Mouse (Mus musculus) liver, embryonic 11.5 days (tissue): ENCODE measurements around the gene Syt1. TPM values are rescaled to one million over a fixed set of nuclear protein-coding genes. Genes with fewer than 3 reads are reported as not detected.

Source experiments
- ATAC-seq: fragments of 200-750 bp; cut with Nextera tagmentation; replicated peaks from 2 replicates; pipeline ENCODE4 v1.8.0; 2017; ENCODE audit warnings: moderate number of reproducible peaks, mild to moderate bottlenecking, moderate TSS enrichment, moderate library complexity; ENCODE audit not compliant: low FRiP score
- DNase-seq: peaks from one replicate; pipeline ENCODE4 v3.0.0-alpha.2; 2017; ENCODE audit warnings: low spot score
- H3K27ac ChIP-seq: fragments of 300-500 bp; sonication (generic); 2 replicates; pipeline ENCODE4 v1.5.1; 2014; ENCODE audit warnings: mild to moderate bottlenecking, low read depth, low read length, control low read depth
- H3K27me3 ChIP-seq: fragments of 300-500 bp; sonication (generic); replicated peaks from 2 replicates; pipeline ENCODE4 v1.6.1; 2014; ENCODE audit warnings: low read length, mixed read lengths; ENCODE audit not compliant: control insufficient read depth, insufficient read depth
- H3K36me3 ChIP-seq: fragments of 300-500 bp; sonication (generic); 2 replicates; pipeline ENCODE4 v1.6.1; 2014; ENCODE audit warnings: mild to moderate bottlenecking, low read length, moderate library complexity, mixed read lengths; ENCODE audit not compliant: control insufficient read depth, insufficient read depth
- H3K4me1 ChIP-seq: fragments of 300-500 bp; sonication (generic); replicated peaks from 2 replicates; pipeline ENCODE4 v1.6.1; 2014; ENCODE audit warnings: low read length, mixed read lengths; ENCODE audit not compliant: control insufficient read depth, insufficient read depth
- H3K4me2 ChIP-seq: fragments of 300-500 bp; sonication (generic); 2 replicates; pipeline ENCODE4 v1.6.1; 2014; ENCODE audit warnings: mild to moderate bottlenecking, control low read depth, moderate library complexity
- H3K4me3 ChIP-seq: fragments of 300-500 bp; sonication (generic); 2 replicates; pipeline ENCODE4 v1.5.1; 2014; ENCODE audit warnings: low read depth, low read length, control low read depth
- H3K9ac ChIP-seq: fragments of 300-500 bp; sonication (generic); 2 replicates; pipeline ENCODE4 v1.6.1; 2014; ENCODE audit warnings: low read depth, low read length, control low read depth
- H3K9me3 ChIP-seq: fragments of 300-500 bp; sonication (generic); 2 replicates; pipeline ENCODE4 v1.6.1; 2016; ENCODE audit warnings: low read length, inconsistent platforms, mixed read lengths; ENCODE audit not compliant: control insufficient read depth
- WGBS: fragments of 180-500 bp; shearing (Covaris S2); extraction: QIAGEN DNeasy Blood & Tissue Kit; methylation state at CpG from one replicate; pipeline ENCODE4 v1.1.7; 2014; 5-methylcytosine and 5-hydroxymethylcytosine counted together
- polyA plus RNA-seq: library from polyadenylated mRNA; unstranded; fragments of >200 nt; fragmentation: Nextera tagmentation; extraction: Ambion mirVana; gene quantifications from 2 replicates; pipeline ENCODE4 v1.2.1, GENCODE M21; 2014

Syt1 gene
- polyA plus RNA-seq, 1 experiment from 2014 or later, result 1.5 TPM

DNA sequence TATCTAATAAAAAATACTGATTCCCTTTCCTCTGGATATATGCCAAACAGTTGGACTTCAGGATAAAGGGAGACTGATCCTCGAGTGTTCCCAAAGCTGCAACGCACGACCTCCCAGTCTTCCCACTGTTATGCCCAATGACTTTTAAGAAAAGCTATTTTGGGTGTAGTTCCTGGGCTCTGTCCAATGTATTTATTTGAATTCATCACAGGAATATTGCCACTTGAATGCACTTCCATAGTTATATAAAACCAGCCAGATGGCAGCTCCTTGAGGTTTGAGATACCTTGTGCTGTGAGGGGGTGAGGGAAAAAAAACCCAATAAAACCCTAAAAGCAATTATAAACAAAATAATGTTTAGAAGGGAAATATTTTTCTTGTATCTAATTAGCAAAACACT lies 285.9 kb downstream of the Syt1 start:
- no peak for ATAC-seq
- H3K9ac ChIP-seq, result no peak overlapping the region
- no peaks in the 10 kb centered on the region for H3K36me3 ChIP-seq
- 91% methylated on average over 3 of the region's 3 CpGs for WGBS
- no peak for DNase-seq
- H3K4me3 ChIP-seq, result no peak overlapping the region
- no peaks in the 10 kb centered on the region for H3K9me3 ChIP-seq
- no peaks in the 10 kb centered on the region for H3K27me3 ChIP-seq
- no peak overlapping the region for H3K4me2 ChIP-seq
- no peak overlapping the region for H3K27ac ChIP-seq
- no peaks in the 10 kb centered on the region for H3K4me1 ChIP-seq

GRCm38 (mm10) chr10:108710514-108710913 lies 300.3 kb downstream of the Syt1 start:
- Histone ChIP-seq H3K27me3 (no peaks in the 10 kb centered on the region), H3K27ac (no peak overlapping the region), H3K4me2 (no peak overlapping the region), H3K4me3 (no peak overlapping the region), H3K4me1 (no peaks in the 10 kb centered on the region), H3K36me3 (no peaks in the 10 kb centered on the region), H3K9me3 (no peaks in the 10 kb centered on the region), H3K9ac (no peak overlapping the region)
- ATAC-seq (no peak), DNase-seq (no peak)
- WGBS, result 62% methylated on average over 5 of the region's 5 CpGs

GRCm38 (mm10) chr10:108705658-108706057 lies 305.1 kb downstream of the Syt1 start:
- Histone ChIP-seq H3K4me2 (no peak overlapping the region), H3K4me1 (no peaks in the 10 kb centered on the region), H3K27ac (no peak overlapping the region), H3K36me3 (no peaks in the 10 kb centered on the region), H3K9ac (no peak overlapping the region), H3K27me3 (no peaks in the 10 kb centered on the region), H3K9me3 (no peaks in the 10 kb centered on the region), H3K4me3 (no peak overlapping the region)
- 83% methylated on average over 3 of the region's 3 CpGs for WGBS
- DNase-seq (no peak), ATAC-seq (no peak)

GRCm38 (mm10) chr10:108701361-108702128 lies 309.2 kb downstream of the Syt1 start:
- Histone ChIP-seq H3K27me3 (no peaks in the 10 kb centered on the region), H3K27ac (no peak overlapping the region), H3K4me1 (no peaks in the 10 kb centered on the region), H3K4me2 (no peak overlapping the region), H3K9ac (no peak overlapping the region), H3K9me3 (no peaks in the 10 kb centered on the region), H3K4me3 (no peak overlapping the region), H3K36me3 (no peaks in the 10 kb centered on the region)
- WGBS, result 83% methylated on average over 14 of the region's 14 CpGs
- ATAC-seq (no peak), DNase-seq (no peak)

GRCm38 (mm10) chr10:108699946-108700345 lies 310.8 kb downstream of the Syt1 start, which contains the start of gene Gm5136:
TSS of gene Gm5136 (minus strand) at chr10:108700160.
- WGBS, result 90% methylated on average over 9 of the region's 9 CpGs
- Histone ChIP-seq H3K36me3 (no peaks in the 10 kb centered on the region), H3K27ac (no peak within 1 kb of the TSS)

DNA sequence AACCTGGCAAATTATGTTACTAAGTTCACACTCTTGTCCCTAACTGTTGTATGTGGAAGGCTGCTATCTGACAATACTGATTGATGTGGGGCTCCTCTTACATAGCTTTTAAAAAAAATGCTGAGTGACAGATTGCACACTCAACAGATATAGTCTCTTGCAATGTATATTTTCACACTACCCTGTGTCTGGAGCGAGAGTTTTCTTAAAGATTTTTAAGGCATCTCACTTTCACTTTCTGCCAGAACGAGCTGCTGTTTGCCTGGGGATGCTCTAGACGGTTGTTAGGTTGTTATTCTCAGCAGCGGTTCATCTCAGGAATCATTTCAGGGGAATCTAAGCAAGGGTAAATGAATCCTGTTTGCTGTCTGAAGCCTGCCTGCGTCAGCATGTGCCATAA lies 313.7 kb downstream of the Syt1 start:
- Histone ChIP-seq H3K36me3 (no peaks in the 10 kb centered on the region), H3K27me3 (no peaks in the 10 kb centered on the region), H3K4me3 (no peak overlapping the region), H3K4me1 (no peaks in the 10 kb centered on the region), H3K4me2 (no peak overlapping the region), H3K9ac (no peak overlapping the region), H3K27ac (no peak overlapping the region), H3K9me3 (no peaks in the 10 kb centered on the region)
- ATAC-seq (no peak), DNase-seq (no peak)
- 62% methylated on average over 5 of the region's 5 CpGs for WGBS

More at GRCm38 (mm10) chr10:108699946-108700345, 310.8 kb downstream of the Syt1 start, which contains the start of gene Gm5136:
- Histone ChIP-seq H3K9ac (no peak within 1 kb of the TSS), H3K4me2 (no peak within 1 kb of the TSS), H3K4me3 (no peak within 1 kb of the TSS), H3K27me3 (no peaks in the 10 kb centered on the region), H3K9me3 (no peaks in the 10 kb centered on the region), H3K4me1 (no peaks in the 10 kb centered on the region)
- no peak for DNase-seq
- no peak for ATAC-seq

DNA sequence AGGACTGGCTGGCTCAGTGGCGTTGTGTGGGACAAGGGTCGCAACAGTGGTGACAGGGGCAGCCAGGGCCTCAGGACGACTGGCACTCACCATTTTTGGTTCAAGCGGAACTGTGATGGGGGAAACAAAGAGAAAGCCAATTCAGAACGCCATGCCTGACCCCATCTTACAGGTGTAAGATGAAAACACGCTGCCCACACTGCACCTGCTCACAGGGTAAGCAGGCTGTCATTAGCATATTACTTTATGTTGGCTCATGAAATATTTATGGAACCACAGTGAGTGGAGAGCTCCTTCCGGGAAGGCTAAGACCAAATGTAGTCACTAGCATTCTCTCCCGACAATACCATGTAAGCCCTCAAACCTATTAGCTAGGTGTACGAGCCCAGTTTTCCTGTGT lies 319.8 kb downstream of the Syt1 start:
- H3K9ac ChIP-seq, result no peak overlapping the region
- no peak overlapping the region for H3K4me3 ChIP-seq
- no peaks in the 10 kb centered on the region for H3K9me3 ChIP-seq
- 70% methylated on average over 9 of the region's 9 CpGs for WGBS
- H3K27me3 ChIP-seq, result no peaks in the 10 kb centered on the region
- no peak for ATAC-seq
- no peaks in the 10 kb centered on the region for H3K4me1 ChIP-seq
- H3K36me3 ChIP-seq, result no peaks in the 10 kb centered on the region
- H3K4me2 ChIP-seq, result no peak overlapping the region
- H3K27ac ChIP-seq, result no peak overlapping the region
- no peak for DNase-seq

DNA sequence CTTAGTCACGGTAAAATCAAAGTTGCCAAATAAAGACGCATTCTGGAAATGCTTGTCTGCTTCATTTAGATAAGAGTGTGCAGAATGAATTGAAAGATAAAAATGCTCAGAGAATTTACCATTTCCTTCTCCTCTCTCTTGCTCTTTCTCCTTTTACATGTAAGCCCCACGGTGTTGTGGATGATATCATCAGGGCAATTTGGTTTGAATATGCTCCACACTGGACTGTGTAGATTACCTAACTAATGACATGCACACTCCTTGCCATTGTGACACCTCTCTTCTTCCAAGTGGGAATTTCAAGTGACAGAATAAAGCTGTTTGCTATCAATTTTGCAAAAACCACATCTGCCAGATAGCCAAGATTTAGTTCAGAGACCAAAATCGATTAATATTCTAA lies 324.1 kb downstream of the Syt1 start:
- Histone ChIP-seq H3K36me3 (no peaks in the 10 kb centered on the region), H3K27ac (no peak overlapping the region), H3K9ac (no peak overlapping the region), H3K4me2 (no peak overlapping the region), H3K4me1 (no peaks in the 10 kb centered on the region), H3K4me3 (no peak overlapping the region), H3K9me3 (no peaks in the 10 kb centered on the region), H3K27me3 (no peaks in the 10 kb centered on the region)
- ATAC-seq, result no peak
- WGBS, result 55% methylated on average over 4 of the region's 4 CpGs
- no peak for DNase-seq

DNA sequence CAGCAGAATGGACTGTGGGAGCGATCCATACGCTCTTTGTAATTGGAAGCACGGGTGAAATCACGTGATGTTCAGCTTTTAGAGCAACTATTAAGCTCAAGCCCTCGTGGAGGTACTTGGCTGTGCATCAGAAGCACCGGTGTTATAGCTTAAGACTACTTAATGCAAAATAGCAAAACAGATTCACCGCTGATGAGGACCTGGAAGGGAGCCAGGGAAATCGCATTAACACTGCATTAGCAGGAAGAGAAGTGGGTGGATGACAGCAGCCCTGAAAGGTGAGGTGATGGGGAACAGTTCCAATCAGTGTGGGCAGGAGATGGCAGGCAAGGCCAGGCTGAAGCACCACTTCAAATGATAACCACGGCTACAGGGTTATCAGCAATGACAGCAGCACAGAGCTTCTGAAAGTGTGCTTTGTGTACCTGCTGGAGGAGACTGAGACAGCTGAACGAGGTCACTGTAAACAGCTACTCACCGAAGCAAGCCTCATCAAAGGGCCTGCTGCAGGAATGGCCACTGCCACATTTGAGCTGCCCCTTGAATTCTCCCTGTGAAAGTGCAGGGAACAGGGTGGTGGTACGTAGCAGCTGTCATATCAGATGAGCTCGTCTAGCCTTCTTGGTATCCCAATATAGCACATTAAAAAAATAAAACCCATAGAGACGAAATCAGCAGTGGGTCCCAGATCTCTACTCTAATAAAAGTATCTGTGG lies 330.9 kb downstream of the Syt1 start:
- DNase-seq (no peak), ATAC-seq (no peak)
- 52% methylated on average over 14 of the region's 14 CpGs for WGBS
- Histone ChIP-seq H3K4me3 (no peak overlapping the region), H3K27ac (no peak overlapping the region), H3K9ac (no peak overlapping the region), H3K4me1 (no peaks in the 10 kb centered on the region), H3K27me3 (no peaks in the 10 kb centered on the region), H3K4me2 (no peak overlapping the region), H3K36me3 (no peaks in the 10 kb centered on the region), H3K9me3 (no peaks in the 10 kb centered on the region)
